Mouse (Mus musculus) adrenal gland, postnatal 4 days (tissue): Measurements from ENCODE around the gene Gsdma. TPM values are rescaled to one million over a fixed set of nuclear protein-coding genes. Genes with fewer than 3 reads are reported as not detected.
"Not testable (repeated sequence)": the region's sequence is repeated elsewhere in the genome, so short reads cannot be mapped to it uniquely, and the experiment has no call there.

Experiments
- DNase-seq, 2 experiments: peaks; one replicate each; pipeline ENCODE4 v3.0.0; 2021 to 2022; ENCODE audit warnings: low spot score in 2 of 2, mixed read lengths in 2 of 2
- total RNA-seq, 2 experiments: library from RNA; stranded (reverse); gene quantifications; 2 replicates each; pipeline ENCODE4 v1.2.3; 2021

The Gsdma gene
- total RNA-seq, 2 experiments from 2014 or later: not detected

GRCm38 (mm10) chr11:98680595-98680994 is 16.4 kb downstream of the Gsdma start:
- DNase-seq: not testable (repeated sequence)

- DNase-seq: no peak
Measured at GRCm38 (mm10) chr11:98681186-98681585, 17.0 kb downstream of the Gsdma start.

GRCm38 (mm10) chr11:98681786-98682745 is 17.9 kb downstream of the Gsdma start, which contains the start of gene Psmd3:
Psmd3 (plus strand) TSS chr11:98682554.
- DNase-seq: peak; percentile 94 to 95

GRCm38 (mm10) chr11:98682811-98683210 is 18.7 kb downstream of the Gsdma start:
- no peak for DNase-seq

- DNase-seq: no peak
Measured at GRCm38 (mm10) chr11:98685642-98686041, 21.5 kb downstream of the Gsdma start.

GRCm38 (mm10) chr11:98686976-98687375 is 22.8 kb downstream of the Gsdma start:
- no peak for DNase-seq

- DNase-seq: no peak
Measured at GRCm38 (mm10) chr11:98688009-98688408, 23.9 kb downstream of the Gsdma start.

- DNase-seq: no peak
Measured at GRCm38 (mm10) chr11:98693201-98693600, 29.1 kb downstream of the Gsdma start.

- no peak for DNase-seq
Measured at GRCm38 (mm10) chr11:98693746-98694145, 29.6 kb downstream of the Gsdma start.

GRCm38 (mm10) chr11:98694301-98694700 is 30.1 kb downstream of the Gsdma start:
- no peak for DNase-seq

GRCm38 (mm10) chr11:98695408-98695807 is 31.3 kb downstream of the Gsdma start:
- no peak for DNase-seq

- no peak for DNase-seq
Measured at GRCm38 (mm10) chr11:98696454-98697216, 32.5 kb downstream of the Gsdma start.

GRCm38 (mm10) chr11:98697225-98697624 is 33.1 kb downstream of the Gsdma start:
- no peak for DNase-seq

- DNase-seq: no peak
Measured at GRCm38 (mm10) chr11:98698849-98699640, 34.9 kb downstream of the Gsdma start.

GRCm38 (mm10) chr11:98699911-98700310 is 35.8 kb downstream of the Gsdma start:
- peak; percentile 49 to 52 for DNase-seq

- DNase-seq: no peak
Measured at GRCm38 (mm10) chr11:98701213-98701670, 37.1 kb downstream of the Gsdma start, which contains the start of gene Csf3. Csf3 (plus strand) TSS chr11:98701263.

- DNase-seq: no peak
Measured at GRCm38 (mm10) chr11:98702323-98702722, 38.2 kb downstream of the Gsdma start.

GRCm38 (mm10) chr11:98705021-98705420 is 40.9 kb downstream of the Gsdma start:
- DNase-seq: no peak

GRCm38 (mm10) chr11:98707401-98708281 is 43.5 kb downstream of the Gsdma start:
- no peak for DNase-seq
